Mouse (Mus musculus) cerebral cortex, adult 2 months (tissue): ENCODE measurements around the gene Ckmt2.

ENCODE experiments used
- WGBS: fragments of 180-500 bp; shearing (Covaris S2); methylation state at CpG from one replicate; pipeline ENCODE4 v1.1.7; 2018; 5-methylcytosine and 5-hydroxymethylcytosine counted together

Gene Ckmt2

DNA sequence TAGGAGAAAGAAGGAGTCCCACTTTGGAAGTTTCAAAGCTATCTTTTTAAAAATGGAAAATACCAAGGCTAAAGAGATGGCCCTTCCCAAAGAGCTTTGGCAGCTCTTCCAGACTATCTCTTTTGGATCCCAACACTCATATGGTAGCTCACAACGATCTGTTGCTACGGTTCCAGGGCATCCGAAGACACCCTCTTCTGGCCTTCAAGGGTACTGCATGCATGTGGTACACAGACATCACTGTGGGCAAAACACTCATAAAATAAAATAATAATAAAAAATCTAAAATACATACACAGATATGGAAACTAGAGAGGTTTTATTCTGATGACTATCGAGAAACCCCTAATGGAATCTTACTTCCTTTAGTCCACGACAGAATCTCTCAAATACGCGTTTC, 17.9 kb downstream of the Ckmt2 start:
- WGBS = 76% methylated on average over 7 of the region's 7 CpGs

GRCm38 (mm10) chr13:91857427-91857826, 19.3 kb downstream of the Ckmt2 start:
- WGBS = 78% methylated on average over 8 of the region's 8 CpGs

- WGBS = 79% methylated on average over 3 of the region's 3 CpGs
Observed at GRCm38 (mm10) chr13:91854412-91854811, 22.3 kb downstream of the Ckmt2 start.

GRCm38 (mm10) chr13:91826066-91826465, 50.6 kb downstream of the Ckmt2 start:
- 86% methylated on average over 2 of the region's 2 CpGs for WGBS

DNA sequence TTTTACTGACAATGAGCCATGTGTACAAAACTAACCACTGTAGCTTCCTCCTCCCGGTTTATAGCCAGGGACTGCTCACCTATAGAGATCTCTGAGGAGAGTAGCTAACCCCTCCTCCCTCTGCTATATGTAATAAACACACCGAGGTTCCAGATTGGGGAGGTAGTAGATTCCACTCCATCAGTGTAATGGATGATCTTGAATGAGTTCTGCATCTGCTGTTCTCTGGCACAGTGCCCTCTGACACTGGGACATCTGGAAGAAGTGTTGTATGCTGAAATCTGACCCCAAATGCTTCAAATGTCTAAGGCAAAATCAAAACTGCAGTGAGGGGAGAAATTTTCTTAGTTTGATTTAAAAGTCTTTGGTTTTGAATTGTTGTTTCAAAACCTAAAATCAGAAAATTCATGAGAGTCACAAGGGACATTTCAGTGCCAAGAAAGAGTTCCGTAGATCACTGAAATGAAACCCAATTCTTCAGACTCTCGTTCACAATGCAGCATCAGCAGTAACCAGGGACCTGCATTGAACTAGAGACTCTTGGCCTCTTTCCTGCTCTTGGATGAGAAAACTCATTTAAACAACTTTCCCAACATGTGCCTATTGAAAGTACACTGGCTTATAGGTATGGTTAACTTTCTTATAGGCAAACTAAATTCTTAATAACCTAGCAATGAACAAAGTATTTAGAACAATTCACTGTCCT, 51.7 kb downstream of the Ckmt2 start:
- 46% methylated on average over 4 of the region's 4 CpGs for WGBS

- 61% methylated on average over 6 of the region's 6 CpGs for WGBS
Observed at GRCm38 (mm10) chr13:91823735-91824134, 53.0 kb downstream of the Ckmt2 start.

DNA sequence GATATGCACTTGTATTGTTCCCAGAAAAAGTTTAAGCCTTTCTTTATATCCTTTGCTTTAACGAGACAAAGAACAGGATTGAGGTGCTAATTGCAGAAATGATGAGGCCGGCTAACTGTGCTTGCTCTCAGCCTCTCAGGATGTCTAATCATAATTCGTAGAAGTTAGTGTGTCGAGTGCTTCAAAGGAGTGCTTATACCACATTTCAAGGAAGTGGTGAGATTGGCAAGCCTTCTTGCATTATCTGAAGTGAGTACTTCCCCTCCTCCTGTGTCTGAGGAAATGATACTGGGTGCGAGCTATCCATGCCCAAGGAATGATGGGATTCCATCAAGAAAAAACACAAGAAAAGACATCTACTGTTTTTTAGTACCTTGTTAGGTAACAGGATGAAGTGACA, 62.0 kb downstream of the Ckmt2 start:
- WGBS = 79% methylated on average over 5 of the region's 5 CpGs

DNA sequence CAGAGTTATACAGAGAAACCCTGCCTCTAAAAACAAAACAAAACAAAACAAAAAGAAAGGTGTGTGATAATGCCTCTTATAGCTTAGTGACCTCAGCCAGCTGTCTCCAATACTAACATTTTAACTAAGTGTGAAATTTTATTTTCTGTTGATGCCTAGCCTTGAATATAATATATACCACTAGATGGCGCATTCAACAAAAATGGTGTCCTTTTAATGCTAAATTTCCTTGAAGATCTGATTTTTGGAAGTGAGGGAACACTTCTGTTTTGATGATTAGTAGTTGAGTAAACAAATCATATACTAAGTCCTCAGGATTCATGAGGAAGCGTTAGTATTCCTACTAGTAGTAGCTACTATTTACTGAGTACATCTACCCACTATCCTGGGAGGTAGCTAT, 67.2 kb downstream of the Ckmt2 start:
- whole genome bisulfite sequencing = 38% methylated on average over 2 of the region's 2 CpGs

DNA sequence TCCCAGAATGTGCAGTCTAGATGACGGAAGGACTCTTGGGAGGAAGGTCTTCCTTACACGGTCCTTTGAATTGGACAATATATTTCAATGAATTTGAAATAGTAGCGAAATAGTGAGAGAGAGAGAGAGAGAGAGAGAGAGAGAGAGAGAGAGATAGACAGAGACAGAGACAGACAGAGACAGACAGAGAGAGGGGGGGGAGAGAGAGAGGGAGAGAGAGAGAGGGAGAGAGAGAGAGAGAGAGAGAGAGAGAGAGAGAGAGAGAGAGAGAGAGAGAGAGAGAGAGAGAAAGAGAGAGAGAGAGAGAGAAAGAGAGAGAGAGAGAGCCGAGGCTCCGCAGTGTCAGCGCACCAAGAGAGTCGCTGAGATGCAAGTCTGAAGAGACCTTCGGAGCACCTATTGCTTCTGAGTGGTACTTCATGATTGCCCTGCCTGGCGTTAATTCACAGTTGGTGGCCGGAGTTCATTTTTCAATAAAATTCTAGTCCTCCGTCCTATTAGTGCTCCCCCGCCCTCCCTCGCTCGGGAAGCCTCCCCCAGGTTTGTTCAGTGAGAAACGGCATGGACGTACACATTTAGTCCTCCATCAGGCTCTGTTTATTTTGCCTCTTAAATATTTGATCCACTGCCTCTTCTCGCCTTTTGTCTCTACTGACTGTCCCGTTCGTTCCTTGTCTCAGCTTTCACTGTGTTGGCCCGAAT, 68.7 kb downstream of the Ckmt2 start:
- 17% methylated on average over 20 of the region's 20 CpGs for WGBS

- under 1% methylated on average over 50 of the region's 50 CpGs for WGBS
Observed at GRCm38 (mm10) chr13:91807155-91807839, 69.4 kb downstream of the Ckmt2 start, which contains the start of gene Zcchc9. Gene Zcchc9 (minus strand): TSS chr13:91807705.
